Mouse (Mus musculus): ENCODE measurements around the gene Gm10647.

DNA sequence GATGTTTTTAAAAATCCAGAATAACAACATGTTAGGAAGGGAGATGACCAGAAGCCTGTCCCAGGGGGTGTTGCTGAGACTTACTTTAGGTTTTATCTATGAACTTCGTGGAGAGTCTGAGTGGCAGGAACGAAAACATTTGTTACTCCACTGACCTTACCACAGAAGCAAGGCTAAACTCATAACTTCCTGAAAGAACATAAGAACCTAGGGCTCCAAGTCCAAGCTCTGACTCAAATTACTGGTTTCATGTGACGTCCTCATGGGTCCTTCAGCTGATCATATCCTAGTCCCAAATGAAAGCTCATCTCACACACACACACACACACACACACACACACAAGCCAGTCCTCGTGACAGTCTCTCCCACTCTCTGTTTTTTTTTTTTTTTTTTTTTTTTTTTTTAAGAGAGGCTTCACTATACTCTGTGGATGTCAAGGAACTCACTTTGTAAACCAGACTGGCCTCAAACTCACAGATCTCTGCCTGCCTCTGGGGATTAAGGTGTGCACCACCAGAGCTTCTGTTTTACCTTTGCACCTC lies 35.6 kb downstream of the Gm10647 start:
- TF ChIP-seq POLR2A (IDR thresholded peaks at IDR 0.05; ENCODE audit: borderline replicate concordance, extremely low read depth, low read depth, low read length) = no peak
- TF ChIP-seq CTCF (IDR thresholded peaks at IDR 0.05; ENCODE audit: insufficient read depth, low read length) = no peak

All from lung, adult 2 months (tissue).